Mouse (Mus musculus): ENCODE measurements at regions not wholly inside any gene's neighbourhood (a gene's known extent, or its start where the extent isn't known, plus 50 kb on each side); places are given as distances from the start of the nearest gene placed in this dataset.
"Not testable (repeated sequence)": the region's sequence is repeated elsewhere in the genome, so short reads cannot be mapped to it uniquely, and the experiment has no call there.

GRCm38 (mm10) chr5:23331041-23331440, 103.2 kb upstream of the Kmt2e start:
- POLR2A ChIA-PET = no interaction called here
- CTCF ChIA-PET = no interaction called here

GRCm38 (mm10) chr5:23347208-23347607, 87.0 kb upstream of the Kmt2e start:
- ChIA-PET CTCF (no interaction called here), POLR2A (interaction anchor here in 3 of 4 experiments (0.6 to 2.3 kb wide), 37 partner anchors 10 to 126 kb away, joined by 3 to 20 read pairs (median 5); partner anchors contain the start of gene Kmt2e (in 3 of the 3))

GRCm38 (mm10) chr5:23350647-23351046, 83.6 kb upstream of the Kmt2e start:
- CTCF ChIA-PET, POLR2A ChIA-PET: not testable (repeated sequence)

- ChIA-PET POLR2A (interaction anchor here in 1 of 4 experiments (1.1 kb wide), 1 partner anchor 10 kb away, joined by 3 read pairs; no protein-coding TSS in a partner anchor), CTCF (interaction anchor here in 1 of 4 experiments (0.6 kb wide), 1 partner anchor 116 kb away, joined by 3 read pairs; no protein-coding TSS in a partner anchor)
Measured at GRCm38 (mm10) chr5:23362412-23362811, 71.8 kb upstream of the Kmt2e start.
